In genomic region chr12:32910092-32910491, GRCm38 (mm10) we compare ENCODE assay signal across 9 mouse cellular contexts. TPM values are rescaled to one million over a fixed set of nuclear protein-coding genes. Genes with fewer than 3 reads are reported as not detected.
A peak's percentile ranks its signal among the peaks of the same experiment; 100 is the strongest.
DNase-seq lines count a peak whose midpoint lies in the region; ATAC-seq and TF ChIP-seq lines count a peak whose summit lies in the region.
"Had no signal": no experiment of that assay in that cellular context is flagged by ENCODE, and none has a peak within 500 bp of the region (broad histone marks: within the 10 kb centered on the region; RNA-seq: fewer than 3 reads in every experiment).

No protein-coding gene starts in this region.

- no peaks in the 10 kb centered on the region for H3K36me3 ChIP-seq in ES-E14 (ENCODE audit: control insufficient read depth, insufficient read depth, low read length, poor library complexity, severe bottlenecking)
- H3K36me3 ChIP-seq in embryonic facial prominence, embryonic 15.5 days: no peaks in the 10 kb centered on the region
- H3K36me3 ChIP-seq in heart, postnatal 0 days (replicated peaks; ENCODE audit: control insufficient read depth, insufficient read depth, low read length): no peaks in the 10 kb centered on the region
- H3K36me3 ChIP-seq in liver, embryonic 14.5 days (replicated peaks; ENCODE audit: control insufficient read depth, insufficient read depth, low read depth): no peaks in the 10 kb centered on the region
- H3K36me3 ChIP-seq in neural tube, embryonic 11.5 days (ENCODE audit: control insufficient read depth, insufficient read depth, low read length): no peaks in the 10 kb centered on the region

- peak overlapping the region; percentile 46 for H3K4me2 ChIP-seq in embryonic facial prominence, embryonic 15.5 days (replicated peaks)
- peak overlapping the region; percentile 48 for H3K4me2 ChIP-seq in heart, postnatal 0 days (ENCODE audit: low read depth, low read length)
- H3K4me2 ChIP-seq in liver, embryonic 14.5 days (ENCODE audit: low read depth): peak overlapping the region; percentile 18
- H3K4me2 ChIP-seq in neural tube, embryonic 11.5 days (ENCODE audit: low read depth): peak overlapping the region; percentile 34

- no peak overlapping the region for H3K27ac ChIP-seq in ES-E14 (ENCODE audit: insufficient read depth, low read depth, low read length, poor library complexity, severe bottlenecking)
- no peak overlapping the region for H3K27ac ChIP-seq in embryonic facial prominence, embryonic 15.5 days (replicated peaks)
- no peak overlapping the region for H3K27ac ChIP-seq in heart, postnatal 0 days (ENCODE audit: low read depth)
- H3K27ac ChIP-seq in liver, embryonic 14.5 days: no peak overlapping the region
- no peak overlapping the region for H3K27ac ChIP-seq in neural tube, embryonic 11.5 days (ENCODE audit: low read depth, low read length)
- H3K27ac ChIP-seq: macrophage had no signal

- H3K9ac ChIP-seq in ES-E14 (ENCODE audit: insufficient read depth, low read depth, low read length, poor library complexity, severe bottlenecking): no peak overlapping the region
- no peak overlapping the region for H3K9ac ChIP-seq in embryonic facial prominence, embryonic 15.5 days
- H3K9ac ChIP-seq in heart, postnatal 0 days (replicated peaks; ENCODE audit: low read depth, low read length): no peak overlapping the region
- H3K9ac ChIP-seq in liver, embryonic 14.5 days (replicated peaks): no peak overlapping the region
- no peak overlapping the region for H3K9ac ChIP-seq in neural tube, embryonic 11.5 days (ENCODE audit: low read length)

- no peak for ATAC-seq in embryonic facial prominence, embryonic 15.5 days (ENCODE audit: insufficient number of reproducible peaks, low FRiP score, low TSS enrichment, low read depth)
- peak; percentile 63; the same call in 1 of the 2 replicates for ATAC-seq in heart, postnatal 0 days (ENCODE audit: insufficient read depth, low read depth)
- ATAC-seq in liver, embryonic 14.5 days (ENCODE audit: insufficient read depth): no peak
- peak; percentile 67 for ATAC-seq in neural tube, embryonic 11.5 days (ENCODE audit: insufficient read depth, low FRiP score, low TSS enrichment)

- H3K4me3 ChIP-seq in ES-E14 (ENCODE audit: insufficient read depth in 1 of 2, low read depth in 1 of 2, low read length in 2 of 2, poor library complexity in 1 of 2, severe bottlenecking in 1 of 2): no peak overlapping the region
- peak overlapping the region; percentile 25 for H3K4me3 ChIP-seq in embryonic facial prominence, embryonic 15.5 days (replicated peaks)
- H3K4me3 ChIP-seq in heart, postnatal 0 days (ENCODE audit: low read depth, low read length): 0 out of 2 replicates have a peak overlapping the region, but pooled peaks have one; percentile 6
- no peak overlapping the region for H3K4me3 ChIP-seq in liver, embryonic 14.5 days (ENCODE audit: insufficient read depth in 1 of 2, low read depth in 2 of 2, low read length in 2 of 2)
- no peak overlapping the region for H3K4me3 ChIP-seq in neural tube, embryonic 11.5 days (ENCODE audit: low read depth, low read length)

- no peak for TF ChIP-seq EP300 in heart, postnatal 0 days (IDR thresholded peaks at IDR 0.05; ENCODE audit: low read depth)
- no peak for TF ChIP-seq EP300 in liver, embryonic 14.5 days (IDR thresholded peaks at IDR 0.05; ENCODE audit: low read depth)

- 0 out of 2 replicates have a peak, but pooled peaks cover 5% of the 10 kb centered on the region for H3K27me3 ChIP-seq in embryonic facial prominence, embryonic 15.5 days
- peaks cover 7% of the 10 kb centered on the region; the same call in 1 of the 2 replicates for H3K27me3 ChIP-seq in heart, postnatal 0 days (ENCODE audit: control insufficient read depth, insufficient read depth, low read length)
- H3K27me3 ChIP-seq in liver, embryonic 14.5 days (ENCODE audit: control insufficient read depth, insufficient read depth, low read length): peaks cover 3% of the 10 kb centered on the region
- no peaks in the 10 kb centered on the region for H3K27me3 ChIP-seq in neural tube, embryonic 11.5 days (ENCODE audit: control insufficient read depth, insufficient read depth, low read length)

- peak; percentile 73 for DNase-seq in ES-E14 (ENCODE audit: low read depth, low spot score)
- peak; percentile 97 for DNase-seq in brain, adult 2 months (ENCODE audit: low read depth, low spot score)
- peak; percentile 84 for DNase-seq in heart, postnatal 0 days (ENCODE audit: low spot score)
- DNase-seq in kidney, postnatal 36 days: peak; percentile 67 to 70
- DNase-seq in liver, embryonic 14.5 days (ENCODE audit: low read depth in 3 of 3, low spot score in 3 of 3): peak; percentile 40 to 52 (median 45)
- DNase-seq in neural tube, embryonic 11.5 days (ENCODE audit: low spot score): peak; percentile 71
- peak; percentile 59 for DNase-seq in thymus, postnatal 14 days

- peak; percentile 78 for TF ChIP-seq CTCF in heart, postnatal 0 days (IDR thresholded peaks at IDR 0.05; ENCODE audit: low read depth)
- peak; percentile 78 for TF ChIP-seq CTCF in liver, embryonic 14.5 days (IDR thresholded peaks at IDR 0.05; ENCODE audit: low read depth)

- 11% methylated on average over 11 of the region's 11 CpGs for WGBS in embryonic facial prominence, embryonic 15.5 days
- WGBS in heart, postnatal 0 days: 14% methylated on average over 11 of the region's 11 CpGs
- 17% methylated on average over 11 of the region's 11 CpGs for WGBS in liver, embryonic 14.5 days (ENCODE audit: insufficient replicate concordance)
- WGBS in neural tube, embryonic 11.5 days: 15% methylated on average over 11 of the region's 11 CpGs

- H3K4me1 ChIP-seq in ES-E14 (ENCODE audit: control insufficient read depth in 2 of 2, insufficient read depth in 2 of 2, low read length in 2 of 2, poor library complexity in 1 of 2): no peaks in the 10 kb centered on the region; a peak in 1 of 4 replicates
- H3K4me1 ChIP-seq in embryonic facial prominence, embryonic 15.5 days: peaks cover 7% of the 10 kb centered on the region; the same call in 1 of the 2 replicates
- no peaks in the 10 kb centered on the region for H3K4me1 ChIP-seq in heart, postnatal 0 days (ENCODE audit: control insufficient read depth, insufficient read depth)
- H3K4me1 ChIP-seq in liver, embryonic 14.5 days (replicated peaks; ENCODE audit: control insufficient read depth in 2 of 2, insufficient read depth in 2 of 2, low read length in 1 of 2): no peaks in the 10 kb centered on the region
- H3K4me1 ChIP-seq in neural tube, embryonic 11.5 days (ENCODE audit: control insufficient read depth, insufficient read depth, low read length): no peaks in the 10 kb centered on the region

- H3K9me3 ChIP-seq in ES-E14 (ENCODE audit: control insufficient read depth, insufficient read depth, low read depth, low read length): no peaks in the 10 kb centered on the region
- H3K9me3 ChIP-seq in embryonic facial prominence, embryonic 15.5 days (replicated peaks): no peaks in the 10 kb centered on the region
- no peaks in the 10 kb centered on the region for H3K9me3 ChIP-seq in heart, postnatal 0 days (replicated peaks; ENCODE audit: control insufficient read depth, low read length)
- H3K9me3 ChIP-seq in liver, embryonic 14.5 days (ENCODE audit: control insufficient read depth, low read length): no peaks in the 10 kb centered on the region
- H3K9me3 ChIP-seq in neural tube, embryonic 11.5 days (ENCODE audit: control insufficient read depth, low read length): no peaks in the 10 kb centered on the region

- in situ Hi-C loops in ES-E14 (cut with MboI; ENCODE audit: low sequenced_read_pairs in 2 of 2, unreplicated experiment in 2 of 2): loop anchor here (10.0 kb wide), 1 partner anchor 105 kb away; no protein-coding TSS in a partner anchor

TF ChIP-seq in ES-E14, 5 proteins besides CTCF, POLR2A, EP300 and RAD21:
- TF ChIP-seq ZNF384 (IDR thresholded peaks at IDR 0.05; ENCODE audit: low read depth, low read length) (no peak), HCFC1 (IDR thresholded peaks at IDR 0.05; ENCODE audit: borderline replicate concordance, insufficient read depth, low read length) (no peak), MAFK (IDR thresholded peaks at IDR 0.05; ENCODE audit: insufficient read depth, low read depth, low read length) (no peak), ZC3H11A (IDR thresholded peaks at IDR 0.05; ENCODE audit: borderline replicate concordance, low read depth, low read length) (peak; percentile 49; the same call in 1 of the 2 replicates)

RNA-seq across cellular contexts. Expression of gene Sypl, which starts 43.6 kb away (rescaled TPM):
- 26.5 and 29.2 TPM in 2 replicates for total RNA-seq in ES-E14 (2012; rRNA removed)
- 103 and 106 TPM in 2 replicates for polyA plus RNA-seq in embryonic facial prominence, embryonic 15.5 days (2015; fragmentation: Nextera tagmentation; extraction: Ambion mirVana)
- 25.2 and 45.0 TPM in 2 replicates for total RNA-seq in heart, postnatal 0 days (2014; rRNA removed; ENCODE audit: low replicate concordance)
- polyA plus RNA-seq in heart, postnatal 0 days (2015; fragmentation: Nextera tagmentation; extraction: Ambion mirVana): 91.1 and 96.3 TPM in 2 replicates
- polyA plus RNA-seq in liver, embryonic 14.5 days (2012; rRNA removed): 9.6 and 14.6 TPM in 2 replicates
- 32.5 and 38.6 TPM in 2 replicates for polyA plus RNA-seq in liver, embryonic 14.5 days (2014; fragmentation: Nextera tagmentation; extraction: Ambion mirVana)
- 54.0 and 58.6 TPM in 2 replicates for polyA plus RNA-seq in neural tube, embryonic 11.5 days (2014; fragmentation: Nextera tagmentation; extraction: Ambion mirVana)

Comparison
In these comparisons a context has a peak if more than half of its experiments do, and no peak if none do; other contexts are left out.
1. DNase-seq: peak in every context shown above with its lines; median percentile 97 in brain, adult 2 months; 84 in heart, postnatal 0 days; 73 in ES-E14; 71 in neural tube, embryonic 11.5 days; 68 in kidney, postnatal 36 days; 59 in thymus, postnatal 14 days; 45 in liver, embryonic 14.5 days.
2. H3K4me3 ChIP-seq: peak in embryonic facial prominence, embryonic 15.5 days (single experiment) and heart, postnatal 0 days (single experiment); none in ES-E14 (0 of 2), liver, embryonic 14.5 days (0 of 2) and neural tube, embryonic 11.5 days (single experiment).
3. ATAC-seq: peak in heart, postnatal 0 days (single experiment) and neural tube, embryonic 11.5 days (single experiment); none in embryonic facial prominence, embryonic 15.5 days (single experiment) and liver, embryonic 14.5 days (single experiment).
4. Peak in every context shown above with its lines, with median percentiles within 50 percentile points of each other: H3K4me2 ChIP-seq.